Mouse (Mus musculus) retina, adult 2 months (tissue): ENCODE measurements around the gene Slc43a3.

ENCODE experiments used
- DNase-seq: peaks from one replicate; pipeline ENCODE4 v3.0.0-alpha.2; 2012; ENCODE audit warnings: low read depth, low spot score

The Slc43a3 gene

DNA sequence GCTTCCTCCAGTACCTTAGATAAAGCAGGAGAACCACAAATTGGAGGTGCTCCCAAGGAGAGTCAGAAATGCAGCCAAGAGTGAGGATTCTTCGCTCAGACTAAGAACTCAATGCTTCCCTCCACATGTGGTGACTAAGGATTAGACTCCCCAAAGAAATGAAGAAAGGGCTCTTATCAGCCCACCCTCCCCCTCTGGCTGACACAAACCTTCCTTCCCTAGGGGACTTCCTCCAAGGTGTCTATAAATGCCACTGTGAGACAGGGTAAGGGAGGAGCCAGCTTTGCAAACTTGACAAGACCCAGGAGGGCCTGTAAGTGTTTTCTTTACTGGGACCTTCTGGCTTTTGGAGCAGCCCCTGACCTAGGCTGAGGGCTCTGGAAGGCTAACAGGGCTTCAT lies 43.8 kb downstream of the Slc43a3 start, which contains the start of gene Prg2:
Prg2 (plus strand) TSS at position 274 of the 400 bp plus-strand sequence.
- no peak for DNase-seq

DNA sequence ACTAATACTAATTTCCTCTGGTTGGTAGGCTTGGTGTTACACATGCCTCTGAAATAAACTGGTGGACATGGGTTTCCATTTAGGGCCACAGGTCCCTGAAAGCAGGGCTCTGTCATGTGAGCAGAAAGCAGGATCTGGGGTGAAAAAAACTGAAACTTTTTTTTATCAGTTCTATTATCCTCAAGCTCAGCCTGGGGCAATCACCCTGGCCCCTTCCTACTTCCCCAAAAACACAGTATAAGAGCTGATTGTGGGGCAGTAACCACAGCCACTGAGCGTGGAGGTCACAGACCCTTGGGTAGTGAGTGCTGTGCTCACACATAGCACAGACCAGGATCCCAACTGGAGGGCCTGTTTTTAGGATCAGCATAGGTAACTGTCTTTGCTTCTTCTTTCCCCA lies 51.6 kb downstream of the Slc43a3 start, which contains the start of gene Prg3:
Prg3 (plus strand) TSS at position 286 of the 400 bp plus-strand sequence.
- DNase-seq: no peak

DNA sequence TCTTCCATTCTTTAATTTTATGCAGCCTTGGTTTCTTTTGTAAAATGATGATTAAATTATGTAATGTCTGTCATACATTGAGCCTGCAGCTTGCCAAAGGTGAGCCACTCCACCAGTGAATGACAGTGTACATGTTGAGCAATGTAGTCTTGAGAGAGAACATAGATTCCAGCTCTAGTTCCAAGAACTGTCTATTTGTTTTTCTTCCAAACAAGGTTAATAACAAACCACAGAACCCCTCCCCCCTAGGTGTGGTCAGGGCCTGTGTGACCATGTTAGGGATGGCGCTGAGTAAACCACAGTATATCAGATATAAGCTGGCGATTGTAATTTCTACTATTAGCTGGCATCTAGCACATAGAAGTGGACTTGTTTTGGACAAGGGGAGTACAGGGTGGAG lies 60.0 kb downstream of the Slc43a3 start:
- no peak for DNase-seq

DNA sequence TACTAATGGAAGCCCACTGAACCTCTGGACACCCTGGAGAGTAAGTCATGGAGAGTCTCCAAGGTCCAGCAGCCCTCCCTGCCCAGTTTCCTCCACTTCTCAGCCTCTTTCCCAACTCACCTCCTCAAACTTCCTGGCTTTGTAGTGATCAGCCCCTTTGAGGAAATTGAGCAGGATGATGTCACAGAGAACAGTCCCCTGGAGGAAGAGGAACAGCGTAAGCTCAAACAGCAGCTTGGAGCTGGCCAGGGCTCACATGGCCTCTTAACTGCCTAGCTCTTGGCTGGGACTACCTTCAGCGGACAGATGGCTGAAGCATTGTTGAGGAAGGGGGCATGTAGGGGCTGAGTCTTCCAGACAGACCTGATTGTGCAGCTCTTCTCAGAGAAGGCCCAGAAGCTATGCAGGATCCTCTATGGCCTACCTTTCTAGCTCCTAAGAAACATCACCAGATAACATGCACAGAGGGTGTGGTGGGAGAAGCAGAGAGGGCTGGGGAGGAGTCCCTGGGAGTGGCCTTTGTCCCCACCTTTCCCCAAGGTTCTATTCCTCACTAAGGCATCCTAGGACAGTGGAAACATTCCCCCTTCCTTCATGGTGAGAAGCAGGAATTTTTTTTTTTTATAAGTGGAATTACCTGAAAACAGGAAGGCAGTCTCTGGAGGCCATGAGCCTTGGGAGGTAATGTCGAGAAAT lies 63.3 kb downstream of the Slc43a3 start:
- no peak for DNase-seq

DNA sequence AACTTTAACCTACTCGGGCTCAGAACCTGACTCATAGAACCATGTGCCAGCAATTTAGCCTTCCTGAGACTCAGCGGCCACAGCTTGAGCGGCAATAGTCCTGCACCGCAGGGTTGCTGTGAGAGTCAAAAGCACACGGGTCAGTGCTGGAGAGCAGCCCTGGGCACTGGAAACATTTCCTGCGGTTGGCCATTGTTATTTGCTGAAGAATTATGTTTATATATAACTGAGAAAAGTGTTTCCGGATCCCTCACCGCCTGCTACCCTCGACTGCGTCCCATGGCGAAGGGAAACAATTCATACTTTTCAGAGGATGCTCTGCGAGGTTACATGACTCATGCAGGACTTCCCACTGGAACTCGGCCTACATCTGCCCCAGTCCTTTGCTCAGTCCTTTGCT lies 65.1 kb downstream of the Slc43a3 start:
- DNase-seq: no peak

DNA sequence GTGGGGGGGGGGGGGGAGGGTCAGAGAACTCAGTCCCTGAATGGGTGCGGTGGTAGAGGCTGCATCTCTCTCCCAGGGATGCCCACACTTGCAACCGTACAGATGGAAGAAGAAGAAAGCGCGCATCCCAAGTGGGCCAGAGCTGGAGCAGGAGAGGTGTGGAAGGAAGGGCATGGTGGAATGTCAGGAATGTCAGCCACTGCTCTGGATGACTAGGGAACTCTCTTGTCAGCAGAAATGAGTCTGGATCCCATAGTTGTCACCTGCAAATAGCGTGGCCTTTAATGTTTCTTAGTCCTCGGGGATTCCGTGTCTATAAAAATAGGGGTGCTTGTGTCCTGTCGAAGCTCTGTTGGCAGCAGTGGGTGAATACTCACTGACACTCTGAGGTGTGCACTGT lies 66.2 kb downstream of the Slc43a3 start:
- no peak for DNase-seq

DNA sequence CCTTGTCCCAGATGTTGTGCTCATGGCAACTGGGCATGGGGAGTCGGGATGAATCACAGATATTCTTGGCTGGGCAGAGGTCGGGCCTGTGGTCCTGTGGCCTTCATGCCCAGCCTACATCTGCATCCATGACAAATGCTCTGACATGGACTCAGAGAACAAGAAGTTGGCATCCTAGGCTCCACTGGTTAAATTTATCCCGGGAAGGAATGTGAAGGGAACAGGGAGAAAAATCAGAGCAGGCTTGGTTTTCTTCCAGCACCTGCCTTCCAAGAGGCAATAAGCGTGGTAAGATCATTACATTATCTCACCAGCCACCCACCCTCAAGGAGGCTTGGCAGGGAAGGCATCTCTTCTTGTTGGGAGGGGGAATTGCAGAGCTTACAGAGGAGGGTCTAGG lies 68.0 kb downstream of the Slc43a3 start:
- DNase-seq: no peak

DNA sequence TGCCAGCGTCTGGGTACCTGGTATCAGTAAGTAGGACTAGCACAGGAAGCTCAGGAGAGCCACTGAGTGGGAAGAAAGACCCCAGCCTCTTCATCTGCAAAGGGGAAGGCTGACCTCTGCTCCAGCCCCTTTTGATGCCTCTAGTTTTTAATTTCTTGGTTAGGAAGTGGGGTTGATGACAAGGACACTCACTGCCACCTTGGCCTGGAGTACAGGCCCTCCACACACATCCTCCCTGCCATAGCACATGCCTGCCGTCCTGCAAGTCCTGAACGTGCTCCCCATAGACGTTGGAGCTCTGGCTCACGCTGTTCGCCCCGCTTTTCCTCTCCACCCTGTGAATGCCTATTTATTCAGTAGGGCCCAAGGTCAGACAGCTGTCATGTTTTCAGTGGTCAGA lies 70.2 kb downstream of the Slc43a3 start:
- no peak for DNase-seq

DNA sequence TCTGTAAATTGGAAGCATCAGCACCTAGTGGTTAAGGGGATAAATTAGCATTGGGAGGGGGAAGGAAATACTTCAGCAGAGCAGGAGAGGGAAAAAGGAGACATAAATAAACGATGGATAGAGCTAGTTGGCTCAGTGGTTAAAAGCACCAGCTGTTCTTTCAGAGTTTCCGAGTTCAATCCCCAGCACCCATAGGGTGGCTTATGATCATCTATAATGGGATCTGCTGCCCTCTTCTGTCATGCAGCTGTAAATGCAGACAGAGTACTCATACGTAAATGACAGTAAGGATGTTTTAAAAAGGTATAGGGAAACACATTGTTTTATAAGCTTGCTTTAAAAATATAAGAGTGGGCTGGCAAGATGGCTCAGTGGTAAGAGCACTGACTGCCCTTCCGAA lies 71.3 kb downstream of the Slc43a3 start:
- DNase-seq: no peak
